Mouse (Mus musculus): ENCODE data around the gene Tspan33. TPM values are rescaled to one million over a fixed set of nuclear protein-coding genes. Genes with fewer than 3 reads are reported as not detected.
"Not testable (repeated sequence)": the region's sequence is repeated elsewhere in the genome, so short reads cannot be mapped to it uniquely, and the experiment has no call there.

Tspan33 gene
- total RNA-seq, 2 experiments from 2014 or later = 3.1 to 5.1 TPM

- no peak for DNase-seq
Measured at GRCm38 (mm10) chr6:29756001-29756400, 62.0 kb downstream of the Tspan33 start.

- DNase-seq = no peak
Measured at GRCm38 (mm10) chr6:29756476-29756875, 62.5 kb downstream of the Tspan33 start.

- peak; percentile 72 for DNase-seq
Measured at GRCm38 (mm10) chr6:29758417-29758816, 64.4 kb downstream of the Tspan33 start.

GRCm38 (mm10) chr6:29759012-29759679, 65.1 kb downstream of the Tspan33 start:
- DNase-seq = no peak

DNA sequence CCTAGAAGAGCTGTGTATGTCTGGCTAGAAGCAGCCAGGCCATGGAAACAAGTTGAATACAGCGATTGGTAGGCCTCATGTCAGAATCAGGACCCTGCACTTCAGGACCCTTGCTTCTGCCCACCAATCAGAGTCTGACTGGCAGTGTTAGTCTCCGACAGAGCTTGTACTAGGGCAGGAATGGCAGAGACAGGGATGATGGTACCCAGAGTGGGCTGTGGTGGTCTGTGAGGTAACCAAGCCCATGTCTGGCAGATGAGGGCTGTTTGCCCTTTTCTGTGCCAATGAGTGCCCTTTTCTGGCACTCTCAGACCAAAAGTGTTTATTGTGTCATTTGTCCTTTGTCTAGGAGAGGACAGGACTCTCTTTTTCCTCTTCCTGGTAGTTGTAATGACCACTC, 66.4 kb downstream of the Tspan33 start:
- DNase-seq = not testable (repeated sequence)

- DNase-seq = no peak
Measured at GRCm38 (mm10) chr6:29761282-29761681, 67.3 kb downstream of the Tspan33 start.

GRCm38 (mm10) chr6:29762524-29762923, 68.5 kb downstream of the Tspan33 start:
- no peak for DNase-seq

DNA sequence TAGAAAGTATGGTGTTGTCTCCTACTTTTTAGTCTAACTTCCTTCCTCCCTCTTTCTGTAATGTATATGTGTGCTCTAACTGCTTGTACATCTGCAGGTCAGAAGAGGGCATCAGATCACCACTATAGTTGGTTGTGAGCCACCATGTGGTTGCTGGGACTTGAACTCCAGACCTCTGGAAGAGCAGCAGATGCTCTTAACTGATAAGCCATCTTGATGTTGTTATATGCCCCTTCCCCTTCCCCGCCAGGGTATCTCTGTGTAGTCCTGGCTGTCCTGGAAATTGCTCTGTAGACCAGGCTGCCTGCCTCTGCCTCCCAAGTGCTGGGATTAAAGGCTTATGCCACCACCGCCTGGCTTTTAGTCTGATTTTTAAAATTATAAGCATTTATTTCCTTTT, 72.9 kb downstream of the Tspan33 start:
- DNase-seq = no peak

Other genes starting within 250 kb of the Tspan33 start
- 100 to 1,000 TPM; 101 to 102 TPM for gene Atp6v1f, start 226.5 kb upstream of the Tspan33 start, total RNA-seq (2021)
- gene Atp6v1fnb, start 222.8 kb upstream of the Tspan33 start, total RNA-seq (2021) = under 1 TPM in 1 of 2 experiments, not detected in 1; 0.41 TPM
- 10 to 100 TPM; 19.0 to 27.2 TPM for gene Kcp, start 186.3 kb upstream of the Tspan33 start, total RNA-seq (2021)
- gene Irf5, start 167.6 kb upstream of the Tspan33 start, total RNA-seq (2021) = 1 to 10 TPM; 1.8 to 2.8 TPM
- gene Tnpo3, start 84.3 kb upstream of the Tspan33 start, total RNA-seq (2021) = 10 to 100 TPM; 33.8 to 37.1 TPM
- gene Smo, start 41.3 kb downstream of the Tspan33 start, total RNA-seq (2021) = 10 to 100 TPM; 21.2 to 26.3 TPM
- gene Ahcyl2, start 73.8 kb downstream of the Tspan33 start, total RNA-seq (2021) = 10 to 100 TPM in 1 of 2 experiments, 1 to 10 TPM in 1; 8.8 to 11.8 TPM
- 1 to 10 TPM; 5.3 to 5.5 TPM for gene Strip2, start 222.8 kb downstream of the Tspan33 start, total RNA-seq (2021)

Data from gastrocnemius, postnatal 10 days (tissue).